Mouse (Mus musculus): Measurements from ENCODE around the gene Csn2. TPM values are rescaled to one million over a fixed set of nuclear protein-coding genes. Genes with fewer than 3 reads are reported as not detected.

Csn2 gene
- not detected in 2 replicates for polyA plus RNA-seq (2012; rRNA removed)
- polyA plus RNA-seq (2014; fragmentation: Nextera tagmentation; extraction: Ambion mirVana): not detected in 2 replicates

DNA sequence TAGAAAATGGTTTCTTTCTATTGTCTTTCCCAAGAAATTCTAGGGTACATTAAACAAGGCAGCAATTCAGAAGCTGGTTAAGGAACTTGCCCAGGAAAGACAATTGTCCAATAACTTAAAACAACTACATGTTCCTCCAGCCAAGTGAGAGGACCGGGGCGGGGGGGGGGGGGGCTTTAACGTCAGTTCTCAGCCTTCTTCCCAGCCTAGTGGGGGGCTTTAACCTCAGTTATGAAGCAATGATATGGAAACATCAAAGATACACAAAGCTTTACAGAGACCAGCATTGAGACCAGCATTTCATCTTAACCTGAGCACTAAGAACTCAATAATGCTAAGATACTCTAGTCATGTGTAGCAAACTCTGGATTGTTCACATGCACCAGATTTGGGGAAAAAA, at the start of gene Csn2:
Gene Csn2 (minus strand): TSS at position 101 of the 400 bp plus-strand sequence.
- no peaks in the 10 kb centered on the region for H3K36me3 ChIP-seq (replicated peaks; ENCODE audit: control insufficient read depth, insufficient read depth, low read depth)
- ATAC-seq (ENCODE audit: insufficient read depth): no peak
- WGBS (ENCODE audit: insufficient replicate concordance): 74% methylated on average over 3 of the region's 3 CpGs
- H3K27me3 ChIP-seq (ENCODE audit: control insufficient read depth, insufficient read depth, low read length): no peaks in the 10 kb centered on the region
- H3K4me2 ChIP-seq (ENCODE audit: low read depth): no peak within 1 kb of the TSS
- H3K9me3 ChIP-seq (ENCODE audit: control insufficient read depth, low read length): no peaks in the 10 kb centered on the region
- H3K4me1 ChIP-seq (replicated peaks; ENCODE audit: control insufficient read depth in 2 of 2, insufficient read depth in 2 of 2, low read length in 1 of 2): no peaks in the 10 kb centered on the region
- no peak for TF ChIP-seq CTCF (IDR thresholded peaks at IDR 0.05; ENCODE audit: low read depth)
- no peak for TF ChIP-seq EP300 (IDR thresholded peaks at IDR 0.05; ENCODE audit: low read depth)
- DNase-seq (ENCODE audit: low read depth in 3 of 3, low spot score in 3 of 3): no peak
- H3K27ac ChIP-seq: no peak within 1 kb of the TSS
- H3K9ac ChIP-seq (replicated peaks): no peak within 1 kb of the TSS
- no peak within 1 kb of the TSS for H3K4me3 ChIP-seq (ENCODE audit: insufficient read depth in 1 of 2, low read depth in 2 of 2, low read length in 2 of 2)

DNA sequence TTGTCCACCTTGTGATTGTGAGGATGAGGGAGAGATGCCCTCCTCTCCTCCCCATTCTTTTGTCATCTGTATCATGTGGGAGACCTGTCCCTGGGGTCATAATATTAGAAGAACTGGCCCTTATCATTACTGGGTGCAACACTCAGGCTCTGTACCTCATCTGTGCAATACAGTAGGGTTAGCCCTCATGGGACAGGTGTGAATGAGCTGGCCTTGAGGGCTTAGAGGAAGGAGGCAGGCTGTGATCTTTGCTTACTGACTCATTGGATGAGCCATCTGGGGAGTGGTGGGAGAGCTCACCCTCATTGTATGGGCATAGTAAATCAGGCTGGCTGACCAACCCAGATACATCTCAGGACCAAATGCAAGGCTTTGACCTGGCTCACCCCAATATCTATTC, 35.4 kb upstream of the Csn2 start:
- Histone ChIP-seq H3K27me3 (ENCODE audit: control insufficient read depth, insufficient read depth, low read length) (no peaks in the 10 kb centered on the region), H3K4me3 (ENCODE audit: insufficient read depth in 1 of 2, low read depth in 2 of 2, low read length in 2 of 2) (no peak overlapping the region), H3K4me1 (replicated peaks; ENCODE audit: control insufficient read depth in 2 of 2, insufficient read depth in 2 of 2, low read length in 1 of 2) (no peaks in the 10 kb centered on the region), H3K9me3 (ENCODE audit: control insufficient read depth, low read length) (no peaks in the 10 kb centered on the region), H3K9ac (replicated peaks) (no peak overlapping the region), H3K4me2 (ENCODE audit: low read depth) (no peak overlapping the region), H3K27ac (no peak overlapping the region), H3K36me3 (replicated peaks; ENCODE audit: control insufficient read depth, insufficient read depth, low read depth) (no peaks in the 10 kb centered on the region)
- no peak for ATAC-seq (ENCODE audit: insufficient read depth)
- TF ChIP-seq EP300 (IDR thresholded peaks at IDR 0.05; ENCODE audit: low read depth) (no peak), CTCF (IDR thresholded peaks at IDR 0.05; ENCODE audit: low read depth) (no peak)
- no peak for DNase-seq (ENCODE audit: low read depth in 3 of 3, low spot score in 3 of 3)

DNA sequence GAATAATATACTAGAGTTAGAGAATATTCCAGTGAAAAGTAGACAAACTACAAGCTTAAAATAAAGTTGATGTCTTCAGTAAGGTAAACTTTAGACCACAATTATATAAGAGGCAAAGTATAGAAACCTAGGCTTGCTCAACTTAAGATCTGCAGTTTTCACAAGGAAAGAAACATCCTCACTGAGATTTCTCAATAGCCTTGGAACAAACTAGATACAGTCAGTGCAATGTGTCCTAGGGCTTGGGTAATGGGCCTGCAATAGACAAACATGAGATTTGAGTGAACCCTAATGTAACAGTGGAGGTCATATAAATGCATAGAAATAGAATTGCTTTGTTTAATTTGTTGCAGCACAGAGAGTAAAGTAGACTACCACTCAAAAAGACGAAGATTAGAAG, 6.5 kb upstream of the Csn2 start:
- WGBS (ENCODE audit: insufficient replicate concordance): 25% methylated on average over 1 of the region's 1 CpGs
- no peaks in the 10 kb centered on the region for H3K9me3 ChIP-seq (ENCODE audit: control insufficient read depth, low read length)
- H3K27me3 ChIP-seq (ENCODE audit: control insufficient read depth, insufficient read depth, low read length): no peaks in the 10 kb centered on the region
- ATAC-seq (ENCODE audit: insufficient read depth): no peak
- TF ChIP-seq EP300 (IDR thresholded peaks at IDR 0.05; ENCODE audit: low read depth) (no peak), CTCF (IDR thresholded peaks at IDR 0.05; ENCODE audit: low read depth) (no peak)
- no peak for DNase-seq (ENCODE audit: low read depth in 3 of 3, low spot score in 3 of 3)
- H3K4me2 ChIP-seq (ENCODE audit: low read depth): no peak overlapping the region
- H3K9ac ChIP-seq (replicated peaks): no peak overlapping the region
- no peaks in the 10 kb centered on the region for H3K4me1 ChIP-seq (replicated peaks; ENCODE audit: control insufficient read depth in 2 of 2, insufficient read depth in 2 of 2, low read length in 1 of 2)
- H3K4me3 ChIP-seq (ENCODE audit: insufficient read depth in 1 of 2, low read depth in 2 of 2, low read length in 2 of 2): no peak overlapping the region
- no peaks in the 10 kb centered on the region for H3K36me3 ChIP-seq (replicated peaks; ENCODE audit: control insufficient read depth, insufficient read depth, low read depth)
- H3K27ac ChIP-seq: no peak overlapping the region

DNA sequence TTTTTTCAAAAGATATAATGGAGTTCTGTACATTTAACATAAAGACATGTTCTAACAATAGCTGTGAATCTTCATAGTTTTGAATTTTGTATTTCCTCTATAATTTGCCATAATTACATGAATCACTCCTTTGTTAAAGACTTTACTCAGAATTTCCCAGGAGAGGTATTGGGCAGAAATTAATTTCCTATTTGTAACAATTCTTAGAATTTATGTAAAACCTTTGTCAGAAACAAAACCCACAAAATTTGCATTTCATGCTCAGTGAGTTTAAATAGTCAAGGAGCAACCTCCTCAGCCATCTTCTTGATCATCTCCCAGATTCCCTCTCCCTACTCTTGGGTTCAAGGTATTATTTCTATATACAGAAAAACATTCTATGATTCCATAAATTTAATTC, 33.5 kb downstream of the Csn2 start, which contains the start of gene Csn1s1:
Gene Csn1s1 (plus strand): TSS at position 301 of the 400 bp plus-strand sequence.
- no peak for DNase-seq (ENCODE audit: low read depth in 3 of 3, low spot score in 3 of 3)
- Histone ChIP-seq H3K27me3 (ENCODE audit: control insufficient read depth, insufficient read depth, low read length) (no peaks in the 10 kb centered on the region), H3K4me2 (ENCODE audit: low read depth) (no peak within 1 kb of the TSS), H3K4me1 (replicated peaks; ENCODE audit: control insufficient read depth in 2 of 2, insufficient read depth in 2 of 2, low read length in 1 of 2) (no peaks in the 10 kb centered on the region), H3K4me3 (ENCODE audit: insufficient read depth in 1 of 2, low read depth in 2 of 2, low read length in 2 of 2) (no peak within 1 kb of the TSS), H3K9me3 (ENCODE audit: control insufficient read depth, low read length) (no peaks in the 10 kb centered on the region), H3K36me3 (replicated peaks; ENCODE audit: control insufficient read depth, insufficient read depth, low read depth) (no peaks in the 10 kb centered on the region), H3K9ac (replicated peaks) (no peak within 1 kb of the TSS), H3K27ac (no peak within 1 kb of the TSS)
- no peak for ATAC-seq (ENCODE audit: insufficient read depth)
- TF ChIP-seq EP300 (IDR thresholded peaks at IDR 0.05; ENCODE audit: low read depth): no peak
- no peak for TF ChIP-seq CTCF (IDR thresholded peaks at IDR 0.05; ENCODE audit: low read depth)

DNA sequence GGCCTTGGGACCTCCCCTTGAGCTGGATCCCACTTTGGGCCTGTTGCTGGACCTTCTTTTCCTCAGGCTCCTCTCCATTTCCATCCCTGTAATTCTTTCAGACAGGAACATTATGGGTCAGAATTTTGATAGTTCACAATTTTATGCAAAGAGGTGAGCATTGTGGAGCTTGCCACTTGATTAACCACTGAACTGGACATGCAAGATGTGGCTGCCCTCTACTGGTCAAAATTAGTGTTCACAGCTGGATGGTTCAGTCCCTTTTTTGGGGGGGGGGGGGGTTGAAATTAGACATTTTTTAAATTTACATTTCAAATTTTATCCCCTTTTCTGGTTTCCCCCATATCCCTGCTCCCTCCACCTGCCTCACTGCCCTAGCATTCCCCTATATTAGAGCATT, 56.6 kb downstream of the Csn2 start:
- no peaks in the 10 kb centered on the region for H3K9me3 ChIP-seq (ENCODE audit: control insufficient read depth, low read length)
- H3K36me3 ChIP-seq (replicated peaks; ENCODE audit: control insufficient read depth, insufficient read depth, low read depth): no peaks in the 10 kb centered on the region
- TF ChIP-seq CTCF (IDR thresholded peaks at IDR 0.05; ENCODE audit: low read depth) (peak; percentile 23; the same call in 1 of the 2 replicates), EP300 (IDR thresholded peaks at IDR 0.05; ENCODE audit: low read depth) (no peak)
- DNase-seq (ENCODE audit: low read depth in 3 of 3, low spot score in 3 of 3) (no peak), ATAC-seq (ENCODE audit: insufficient read depth) (no peak)
- H3K4me1 ChIP-seq (replicated peaks; ENCODE audit: control insufficient read depth in 2 of 2, insufficient read depth in 2 of 2, low read length in 1 of 2): no peaks in the 10 kb centered on the region
- no peak overlapping the region for H3K27ac ChIP-seq
- no peak overlapping the region for H3K4me2 ChIP-seq (ENCODE audit: low read depth)
- no peak overlapping the region for H3K4me3 ChIP-seq (ENCODE audit: insufficient read depth in 1 of 2, low read depth in 2 of 2, low read length in 2 of 2)
- H3K27me3 ChIP-seq (ENCODE audit: control insufficient read depth, insufficient read depth, low read length): no peaks in the 10 kb centered on the region
- no peak overlapping the region for H3K9ac ChIP-seq (replicated peaks)

Other genes starting within 250 kb of the Csn2 start
- gene Ugt2a2, start 217.4 kb downstream of the Csn2 start, polyA plus RNA-seq (2012; rRNA removed): not detected in 2 replicates
- gene Ugt2a2, start 217.4 kb downstream of the Csn2 start, polyA plus RNA-seq (2014; fragmentation: Nextera tagmentation; extraction: Ambion mirVana): not detected in 2 replicates
- not detected in 2 replicates for gene Gm43638, start 212.8 kb downstream of the Csn2 start, polyA plus RNA-seq (2012; rRNA removed)
- gene Gm43638, start 212.8 kb downstream of the Csn2 start, polyA plus RNA-seq (2014; fragmentation: Nextera tagmentation; extraction: Ambion mirVana): not detected in 2 replicates
- not detected in 2 replicates for gene Ugt2a1, start 208.8 kb downstream of the Csn2 start, polyA plus RNA-seq (2012; rRNA removed)
- gene Ugt2a1, start 208.8 kb downstream of the Csn2 start, polyA plus RNA-seq (2014; fragmentation: Nextera tagmentation; extraction: Ambion mirVana): not detected in 2 replicates
- 0.29 and 0.45 TPM in 2 replicates for gene Sult1b1, start 161.4 kb downstream of the Csn2 start, polyA plus RNA-seq (2012; rRNA removed)
- 0.96 and 1.1 TPM in 2 replicates for gene Sult1b1, start 161.4 kb downstream of the Csn2 start, polyA plus RNA-seq (2014; fragmentation: Nextera tagmentation; extraction: Ambion mirVana)
- gene Sult1d1, start 130.6 kb downstream of the Csn2 start, polyA plus RNA-seq (2012; rRNA removed): 0.87 and 1.2 TPM in 2 replicates
- 2.1 and 2.9 TPM in 2 replicates for gene Sult1d1, start 130.6 kb downstream of the Csn2 start, polyA plus RNA-seq (2014; fragmentation: Nextera tagmentation; extraction: Ambion mirVana)
- not detected in 2 replicates for gene Sult1e1, start 108.0 kb downstream of the Csn2 start, polyA plus RNA-seq (2012; rRNA removed)
- not detected in 2 replicates for gene Sult1e1, start 108.0 kb downstream of the Csn2 start, polyA plus RNA-seq (2014; fragmentation: Nextera tagmentation; extraction: Ambion mirVana)
- not detected in 2 replicates for gene Csn1s1, start 33.4 kb downstream of the Csn2 start, polyA plus RNA-seq (2012; rRNA removed)
- not detected in 2 replicates for gene Csn1s1, start 33.4 kb downstream of the Csn2 start, polyA plus RNA-seq (2014; fragmentation: Nextera tagmentation; extraction: Ambion mirVana)
- gene Csn1s2a, start 74.9 kb upstream of the Csn2 start, polyA plus RNA-seq (2012; rRNA removed): not detected in 2 replicates
- not detected in 2 replicates for gene Csn1s2a, start 74.9 kb upstream of the Csn2 start, polyA plus RNA-seq (2014; fragmentation: Nextera tagmentation; extraction: Ambion mirVana)
- not detected in 2 replicates for gene Csn1s2b, start 108.5 kb upstream of the Csn2 start, polyA plus RNA-seq (2012; rRNA removed)
- gene Csn1s2b, start 108.5 kb upstream of the Csn2 start, polyA plus RNA-seq (2014; fragmentation: Nextera tagmentation; extraction: Ambion mirVana): not detected in 2 replicates
- gene Prr27, start 126.1 kb upstream of the Csn2 start, polyA plus RNA-seq (2012; rRNA removed): not detected in 2 replicates
- gene Prr27, start 126.1 kb upstream of the Csn2 start, polyA plus RNA-seq (2014; fragmentation: Nextera tagmentation; extraction: Ambion mirVana): not detected in 2 replicates
- not detected in 2 replicates for gene Odam, start 185.4 kb upstream of the Csn2 start, polyA plus RNA-seq (2012; rRNA removed)
- gene Odam, start 185.4 kb upstream of the Csn2 start, polyA plus RNA-seq (2014; fragmentation: Nextera tagmentation; extraction: Ambion mirVana): not detected in 2 replicates
- gene Csn3, start 225.9 kb upstream of the Csn2 start, polyA plus RNA-seq (2012; rRNA removed): 0.08 TPM in 1 of 2 replicates, not detected in the other
- not detected in 2 replicates for gene Csn3, start 225.9 kb upstream of the Csn2 start, polyA plus RNA-seq (2014; fragmentation: Nextera tagmentation; extraction: Ambion mirVana)

Measured in liver, embryonic 14.5 days (tissue).